Mouse (Mus musculus) lung, adult 2 months (tissue): ENCODE results near the gene Hivep2.

Experiments
- CTCF ChIP-seq: fragments of 200-500 bp; IDR thresholded peaks from 2 replicates; pipeline ENCODE4 v1.5.1; 2011; ENCODE audit warnings: mild to moderate bottlenecking, low read length, control low read depth; ENCODE audit not compliant: insufficient read depth
- POLR2A ChIP-seq: fragments of 200-500 bp; IDR thresholded peaks from 2 replicates; pipeline ENCODE4 v1.6.1; 2011; ENCODE audit warnings: low read depth, mild to moderate bottlenecking, control low read depth, low read length, borderline replicate concordance; ENCODE audit errors: extremely low read depth

- TF ChIP-seq CTCF (no peak), POLR2A (no peak)
These were observed 2.3 kb downstream of the Hivep2 start for GRCm38 (mm10) chr10:13968234-13968555.
